In genomic region chr8:128218886-128219285, GRCm38 (mm10) we compare ENCODE assay signal across 22 mouse cellular contexts.
A peak's percentile ranks its signal among the peaks of the same experiment; 100 is the strongest.
DNase-seq lines count a peak whose midpoint lies in the region; ATAC-seq and TF ChIP-seq lines count a peak whose summit lies in the region.
"Had no signal": no experiment of that assay in that cellular context is flagged by ENCODE, and none has a peak within 500 bp of the region (broad histone marks: within the 10 kb centered on the region; RNA-seq: fewer than 3 reads in every experiment).

No protein-coding gene starts in this region.

- no peak for DNase-seq in heart, embryonic 10.5 days (ENCODE audit: low spot score)
- DNase-seq in heart, postnatal 25 days (ENCODE audit: low spot score) = no peak
- no peak for DNase-seq in lung, embryonic 14.5 days
- DNase-seq in lung, postnatal 10 days = no peak
- no peak for DNase-seq in spleen, postnatal 10 days (ENCODE audit: low spot score in 2 of 2)
- DNase-seq: layer of hippocampus, postnatal 36 days; liver, postnatal 0 days; thymus, adult 2 months; thymus, postnatal 36 days had no signal

- H3K4me3 ChIP-seq in heart, embryonic 10.5 days = no peak overlapping the region
- no peak overlapping the region for H3K4me3 ChIP-seq in lung, embryonic 14.5 days (ENCODE audit: low read depth, low read length)
- no peak overlapping the region for H3K4me3 ChIP-seq in brown adipose tissue, adult 24 weeks (ENCODE audit: insufficient read depth, low read depth, low read length)
- no peak overlapping the region for H3K4me3 ChIP-seq in heart, embryonic 15.5 days
- H3K4me3 ChIP-seq: embryonic facial prominence, embryonic 10.5 days; embryonic facial prominence, embryonic 15.5 days; forebrain, embryonic 13.5 days; hindbrain, embryonic 13.5 days; liver, embryonic 12.5 days; megakaryocyte, embryonic 14.5 days; midbrain, embryonic 12.5 days; neural tube, embryonic 13.5 days had no signal

- no peaks in the 10 kb centered on the region for H3K27me3 ChIP-seq in heart, embryonic 10.5 days (ENCODE audit: insufficient read depth, poor library complexity, severe bottlenecking)
- H3K27me3 ChIP-seq in lung, embryonic 14.5 days (ENCODE audit: insufficient read depth, low read length) = no peaks in the 10 kb centered on the region
- H3K27me3 ChIP-seq in heart, embryonic 15.5 days = no peaks in the 10 kb centered on the region
- H3K27me3 ChIP-seq: embryonic facial prominence, embryonic 15.5 days; forebrain, embryonic 13.5 days; hindbrain, embryonic 13.5 days; liver, embryonic 12.5 days; midbrain, embryonic 12.5 days; neural tube, embryonic 13.5 days had no signal

- no peak overlapping the region for H3K9ac ChIP-seq in lung, embryonic 14.5 days
- H3K9ac ChIP-seq in heart, embryonic 15.5 days = no peak overlapping the region
- H3K9ac ChIP-seq: embryonic facial prominence, embryonic 15.5 days; forebrain, embryonic 13.5 days; hindbrain, embryonic 13.5 days; liver, embryonic 12.5 days; liver, postnatal 0 days; midbrain, embryonic 12.5 days; neural tube, embryonic 13.5 days had no signal

- WGBS in heart, embryonic 10.5 days = 33% methylated on average over 2 of the region's 2 CpGs
- WGBS in lung, embryonic 14.5 days = 41% methylated on average over 2 of the region's 2 CpGs
- 24% methylated on average over 2 of the region's 2 CpGs for WGBS in heart, embryonic 15.5 days

- H3K4me2 ChIP-seq in lung, embryonic 14.5 days = no peak overlapping the region
- H3K4me2 ChIP-seq in heart, embryonic 15.5 days = peak overlapping the region; percentile 16; the same call in 1 of the 2 replicates
- H3K4me2 ChIP-seq: embryonic facial prominence, embryonic 15.5 days; forebrain, embryonic 13.5 days; hindbrain, embryonic 13.5 days; liver, embryonic 12.5 days; midbrain, embryonic 12.5 days; neural tube, embryonic 13.5 days had no signal

- H3K9me3 ChIP-seq in heart, embryonic 10.5 days = no peaks in the 10 kb centered on the region
- H3K9me3 ChIP-seq in lung, embryonic 14.5 days (ENCODE audit: low read depth, low read length) = no peaks in the 10 kb centered on the region
- H3K9me3 ChIP-seq in heart, embryonic 15.5 days (replicated peaks) = no peaks in the 10 kb centered on the region
- H3K9me3 ChIP-seq: embryonic facial prominence, embryonic 10.5 days; embryonic facial prominence, embryonic 15.5 days; forebrain, embryonic 13.5 days; hindbrain, embryonic 13.5 days; liver, embryonic 12.5 days; megakaryocyte, embryonic 14.5 days; midbrain, embryonic 12.5 days; neural tube, embryonic 13.5 days had no signal

- peaks cover 28% of the 10 kb centered on the region for H3K4me1 ChIP-seq in heart, embryonic 10.5 days
- peaks cover 18% of the 10 kb centered on the region for H3K4me1 ChIP-seq in lung, embryonic 14.5 days (ENCODE audit: insufficient read depth)
- H3K4me1 ChIP-seq in brown adipose tissue, adult 24 weeks (ENCODE audit: control insufficient read depth, insufficient read depth, insufficient read length, low read length) = peaks cover 5% of the 10 kb centered on the region
- peaks cover 40% of the 10 kb centered on the region for H3K4me1 ChIP-seq in heart, embryonic 15.5 days (replicated peaks)
- H3K4me1 ChIP-seq: forebrain, embryonic 13.5 days; hindbrain, embryonic 13.5 days; liver, embryonic 12.5 days; midbrain, embryonic 12.5 days; neural tube, embryonic 13.5 days had no signal

- H3K36me3 ChIP-seq in heart, embryonic 10.5 days = no peaks in the 10 kb centered on the region
- no peaks in the 10 kb centered on the region for H3K36me3 ChIP-seq in lung, embryonic 14.5 days (ENCODE audit: insufficient read depth)
- no peaks in the 10 kb centered on the region for H3K36me3 ChIP-seq in heart, embryonic 15.5 days
- H3K36me3 ChIP-seq: embryonic facial prominence, embryonic 10.5 days; embryonic facial prominence, embryonic 15.5 days; hindbrain, embryonic 13.5 days; liver, embryonic 12.5 days; midbrain, embryonic 12.5 days; neural tube, embryonic 13.5 days had no signal

- no peak for TF ChIP-seq CTCF in lung, embryonic 14.5 days (IDR thresholded peaks at IDR 0.05; ENCODE audit: low read depth)

- peak overlapping the region; percentile 76; the same call in 1 of the 2 replicates for H3K27ac ChIP-seq in heart, embryonic 10.5 days
- H3K27ac ChIP-seq in lung, embryonic 14.5 days (ENCODE audit: low read depth) = peak overlapping the region; percentile 10; the same call in 1 of the 2 replicates
- H3K27ac ChIP-seq in brown adipose tissue, adult 24 weeks (replicated peaks; ENCODE audit: low read depth, low read length) = peak overlapping the region; percentile 62; the same call in 1 of the 2 replicates
- H3K27ac ChIP-seq in heart, embryonic 15.5 days = peak overlapping the region; percentile 67
- H3K27ac ChIP-seq: embryonic facial prominence, embryonic 10.5 days; embryonic facial prominence, embryonic 15.5 days; forebrain, embryonic 13.5 days; hindbrain, embryonic 13.5 days; kidney, postnatal 0 days; liver, embryonic 12.5 days; midbrain, embryonic 12.5 days; neural tube, embryonic 13.5 days had no signal

- intact Hi-C loops in heart, postnatal 25 days (cut with DNase I) = loop anchor here (2.0 kb wide), 1 partner anchor 138 kb away; no protein-coding TSS in a partner anchor

- no peak for ATAC-seq in lung, embryonic 14.5 days (ENCODE audit: insufficient read depth)
- no peak for ATAC-seq in heart, embryonic 15.5 days (replicated peaks; ENCODE audit: insufficient number of reproducible peaks, insufficient read depth, low FRiP score, low read depth)
- ATAC-seq: CD4-positive, CD25-positive, alpha-beta regulatory T cell, adult 4 months; forebrain, embryonic 13.5 days; intestine, embryonic 16.5 days; liver, embryonic 12.5 days; liver, postnatal 0 days had no signal

Comparison
In these comparisons a context has a peak if more than half of its experiments do, and no peak if none do; other contexts are left out.
1. H3K27ac ChIP-seq: peak in every context shown above with its lines; median percentile 76 in heart, embryonic 10.5 days; 67 in heart, embryonic 15.5 days; 62 in brown adipose tissue, adult 24 weeks; 10 in lung, embryonic 14.5 days.